Mouse (Mus musculus) stomach, embryonic 15.5 days (tissue): ENCODE results near the gene Ccdc121. TPM values are rescaled to one million over a fixed set of nuclear protein-coding genes. Genes with fewer than 3 reads are reported as not detected.

Experiments
- ATAC-seq: fragments of 200-750 bp; cut with Nextera tagmentation; 2 replicates; pipeline ENCODE4 v1.8.0; 2017; ENCODE audit warnings: low read depth, moderate number of reproducible peaks, moderate TSS enrichment; ENCODE audit not compliant: insufficient read depth, low FRiP score
- H3K27ac ChIP-seq: fragments of 300-500 bp; sonication (generic); 2 replicates; pipeline ENCODE4 v1.5.1; 2015; ENCODE audit warnings: mild to moderate bottlenecking, inconsistent platforms
- H3K27me3 ChIP-seq: fragments of 300-500 bp; sonication (generic); replicated peaks from 2 replicates; pipeline ENCODE4 v1.6.1; 2015; ENCODE audit warnings: inconsistent platforms
- H3K36me3 ChIP-seq: fragments of 300-500 bp; sonication (generic); 2 replicates; pipeline ENCODE4 v1.6.1; 2015; ENCODE audit warnings: inconsistent platforms
- H3K4me1 ChIP-seq: fragments of 300-500 bp; sonication (generic); 2 replicates; pipeline ENCODE4 v1.6.1; 2015; ENCODE audit warnings: inconsistent platforms
- H3K4me2 ChIP-seq: fragments of 300-500 bp; sonication (generic); 2 replicates; pipeline ENCODE4 v1.6.1; 2015; ENCODE audit warnings: mild to moderate bottlenecking, inconsistent platforms
- H3K4me3 ChIP-seq: fragments of 300-500 bp; sonication (generic); replicated peaks from 2 replicates; pipeline ENCODE4 v1.5.1; 2015; ENCODE audit warnings: inconsistent platforms
- H3K9ac ChIP-seq: fragments of 300-500 bp; sonication (generic); 2 replicates; pipeline ENCODE4 v1.6.1; 2015; ENCODE audit warnings: inconsistent platforms
- H3K9me3 ChIP-seq: fragments of 300-500 bp; sonication (generic); 2 replicates; pipeline ENCODE4 v1.6.1; 2016; ENCODE audit warnings: inconsistent platforms
- WGBS: fragments of 180-500 bp; shearing (Covaris S2); methylation state at CpG from one replicate; pipeline ENCODE4 v1.1.7; 2015; 5-methylcytosine and 5-hydroxymethylcytosine counted together
- polyA plus RNA-seq: library from polyadenylated mRNA; unstranded; fragments of >200 nt; fragmentation: Nextera tagmentation; extraction: Ambion mirVana; gene quantifications from 2 replicates; pipeline ENCODE4 v1.2.1, GENCODE M21; 2015

The Ccdc121 gene
- polyA plus RNA-seq, 1 experiment from 2014 or later: not detected

GRCm38 (mm10) chr1:181460283-181460682 lies 51.0 kb downstream of the Ccdc121 start:
- Histone ChIP-seq H3K9ac (no peak overlapping the region), H3K36me3 (no peaks in the 10 kb centered on the region), H3K4me3 (no peak overlapping the region), H3K9me3 (no peaks in the 10 kb centered on the region), H3K27ac (no peak overlapping the region), H3K27me3 (no peaks in the 10 kb centered on the region), H3K4me1 (no peaks in the 10 kb centered on the region), H3K4me2 (no peak overlapping the region)
- no peak for ATAC-seq
- WGBS: 85% methylated on average over 2 of the region's 2 CpGs

Other genes starting within 250 kb of the Ccdc121 start
- gene Cnih3, start 158.8 kb downstream of the Ccdc121 start, polyA plus RNA-seq: 0.35 and 0.52 TPM in 2 replicates
- gene Dnah14, start 65.1 kb upstream of the Ccdc121 start, polyA plus RNA-seq: 1.4 and 1.5 TPM in 2 replicates